Mouse (Mus musculus): ENCODE measurements around the gene Sipa1l1.

Sipa1l1 gene

DNA sequence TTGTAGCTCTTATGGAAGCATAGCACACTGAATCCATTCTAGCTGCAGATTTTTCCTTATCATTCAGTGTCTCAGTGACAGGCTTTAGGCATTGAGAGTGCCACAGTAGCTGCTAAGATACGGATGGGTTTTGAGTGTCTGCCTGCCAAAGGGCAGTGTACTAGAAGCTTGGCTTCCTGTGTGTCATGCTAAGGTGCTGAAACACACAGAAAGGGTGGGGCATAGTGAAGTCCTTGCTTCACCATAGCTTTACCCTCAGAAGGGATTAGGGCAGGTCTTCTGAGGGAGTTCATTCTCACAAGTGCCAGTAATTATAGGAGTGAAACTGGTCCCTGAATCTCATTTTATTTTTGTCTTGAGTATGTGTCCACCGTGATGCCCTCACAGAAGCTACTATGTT is 82.2 kb downstream of the Sipa1l1 start:
- no peak for DNase-seq

DNA sequence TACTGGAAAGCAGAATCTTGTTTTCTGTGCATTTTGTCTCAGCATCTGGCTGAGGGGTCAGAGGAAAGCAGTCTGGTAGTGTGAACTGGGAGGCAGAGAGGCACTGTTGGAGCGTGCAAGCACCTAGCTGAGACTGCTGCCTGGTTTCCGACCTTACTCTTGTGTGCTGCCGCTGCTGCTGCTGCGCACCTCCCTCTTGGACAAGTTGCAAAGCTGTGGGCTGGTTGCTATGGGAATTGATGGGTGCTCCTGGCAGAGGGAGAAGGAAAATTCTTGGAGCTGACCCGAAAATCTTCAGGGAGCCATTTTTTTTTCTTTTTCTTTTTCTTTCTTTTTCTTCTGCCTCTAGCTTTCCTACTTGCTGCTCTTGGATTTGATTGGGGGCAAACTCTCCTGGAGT is 85.0 kb downstream of the Sipa1l1 start:
- no peak for DNase-seq

DNA sequence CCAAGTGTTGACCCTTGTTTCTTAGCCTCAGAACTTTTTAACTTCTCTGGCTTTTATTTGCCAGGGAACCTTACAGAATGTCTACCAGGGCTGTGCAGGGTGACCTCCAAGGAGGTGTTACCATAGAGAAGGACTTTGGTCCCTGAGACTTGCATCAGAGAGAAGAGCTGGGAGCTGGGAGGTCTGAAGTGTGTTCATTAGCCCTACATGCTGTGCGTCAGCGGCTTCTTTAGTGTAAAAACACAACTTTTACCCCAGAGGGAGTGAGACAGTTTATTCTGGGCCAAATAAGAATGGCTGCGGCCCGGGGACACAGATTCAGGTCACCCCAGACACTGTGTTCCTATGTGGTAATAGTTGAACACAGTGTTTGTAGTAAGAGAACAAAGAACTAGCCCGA is 86.9 kb downstream of the Sipa1l1 start:
- no peak for DNase-seq

- no peak for DNase-seq
These were observed 87.9 kb downstream of the Sipa1l1 start for GRCm38 (mm10) chr12:82256921-82257500.

DNA sequence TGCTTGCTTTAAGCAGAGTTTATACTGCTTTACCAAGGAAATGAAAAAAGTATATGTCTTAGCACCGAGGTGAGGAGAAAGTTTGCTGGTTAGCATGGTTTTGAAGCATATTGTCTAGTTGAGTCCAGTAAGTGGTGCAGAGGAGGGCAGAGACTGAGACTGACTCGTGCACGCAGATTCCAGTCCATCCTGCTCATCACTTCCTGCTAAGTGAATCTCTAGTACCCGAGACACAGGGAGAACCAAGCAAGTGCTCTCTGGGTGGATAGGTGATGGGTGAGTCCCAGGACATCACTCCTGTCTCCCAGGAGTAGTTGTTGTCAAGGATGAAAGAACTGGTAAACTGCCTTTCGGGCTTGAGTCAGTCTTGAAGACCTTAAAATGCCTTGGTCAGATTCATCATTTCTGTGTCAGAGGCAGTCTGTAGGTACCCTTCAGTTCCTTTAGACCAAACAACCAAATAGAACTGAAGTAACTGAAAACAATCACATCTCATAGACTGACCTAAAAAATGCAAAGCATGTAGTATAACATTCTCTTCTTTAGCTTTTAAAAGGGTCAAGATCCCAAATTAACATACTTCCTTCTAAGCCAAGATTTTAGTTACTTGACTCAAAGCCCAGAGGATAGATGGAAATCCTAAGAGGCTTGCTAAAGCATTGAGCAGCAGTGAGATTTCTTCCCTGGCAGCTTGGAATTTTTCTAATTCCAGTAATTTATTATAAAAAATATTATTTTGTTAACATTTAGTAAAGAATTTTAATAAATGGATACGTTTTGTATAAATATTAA is 89.1 kb downstream of the Sipa1l1 start:
- DNase-seq: no peak

DNA sequence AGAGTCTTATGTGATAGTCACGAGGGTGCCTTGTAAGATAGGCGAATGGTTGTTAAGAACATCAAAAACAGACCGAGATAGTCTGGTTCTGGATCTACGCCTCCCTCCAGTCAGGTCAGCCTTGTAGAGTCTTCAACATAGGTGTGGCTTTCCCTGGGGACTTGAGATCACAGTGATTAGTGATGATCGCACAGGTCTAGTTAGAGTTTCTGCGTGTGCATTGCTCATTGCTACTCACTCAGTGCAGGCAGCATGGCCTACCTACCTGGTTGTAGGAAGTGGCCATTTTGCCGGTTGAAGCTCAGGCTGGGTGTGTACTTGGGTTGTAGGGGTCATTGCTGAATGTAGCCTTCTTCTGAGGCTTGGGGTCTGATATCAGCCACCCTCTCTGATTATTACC is 94.3 kb downstream of the Sipa1l1 start:
- no peak for DNase-seq

GRCm38 (mm10) chr12:82264083-82264851 is 95.1 kb downstream of the Sipa1l1 start:
- DNase-seq: no peak

- no peak for DNase-seq
These were observed 96.5 kb downstream of the Sipa1l1 start for GRCm38 (mm10) chr12:82265335-82266274.

GRCm38 (mm10) chr12:82271447-82271846 is 102.3 kb downstream of the Sipa1l1 start:
- no peak for DNase-seq

- no peak for DNase-seq
These were observed 104.4 kb downstream of the Sipa1l1 start for GRCm38 (mm10) chr12:82273503-82273902.

DNA sequence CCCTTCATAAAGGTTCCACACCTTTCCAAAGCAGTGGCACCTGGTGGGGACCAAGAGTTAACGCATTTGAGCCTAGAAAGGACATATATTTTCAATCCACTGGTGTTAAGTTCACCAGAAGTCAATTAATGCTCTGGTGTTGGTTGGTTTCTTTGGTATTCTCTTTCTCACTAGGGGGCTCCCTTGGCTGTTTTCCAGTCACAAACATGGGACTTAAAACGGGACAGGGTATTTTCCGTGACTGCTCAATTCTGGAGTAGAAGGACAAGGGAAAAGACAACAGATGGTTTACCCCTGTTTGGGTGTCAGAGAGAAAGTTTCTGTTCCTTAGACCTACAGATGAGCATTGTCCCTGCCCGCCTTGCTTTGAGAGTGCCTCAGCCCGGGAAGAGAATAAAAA is 105.5 kb downstream of the Sipa1l1 start:
- DNase-seq: no peak

DNA sequence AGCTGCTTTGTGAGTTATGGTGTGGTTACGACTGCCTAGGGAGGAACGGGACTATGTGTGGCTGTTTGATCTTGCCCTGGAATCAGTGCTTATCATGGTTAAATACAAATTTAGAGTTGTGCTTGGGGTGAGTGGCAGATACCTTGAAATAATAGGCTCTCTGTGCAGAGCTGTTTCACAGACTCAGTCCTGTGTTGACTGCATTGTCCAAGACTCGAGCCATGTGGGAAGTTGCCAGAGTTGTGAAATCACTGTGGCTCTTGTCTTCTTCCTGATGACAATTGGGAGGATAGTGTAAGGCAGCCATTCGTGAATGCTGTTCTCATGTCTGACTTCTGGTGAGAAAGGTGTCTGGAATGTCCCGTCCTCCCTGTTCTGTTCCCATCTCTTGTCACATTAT is 106.6 kb downstream of the Sipa1l1 start:
- no peak for DNase-seq

- DNase-seq: no peak
These were observed 107.5 kb downstream of the Sipa1l1 start for GRCm38 (mm10) chr12:82276591-82276990.

GRCm38 (mm10) chr12:82284617-82285016 is 115.5 kb downstream of the Sipa1l1 start:
- no peak for DNase-seq

GRCm38 (mm10) chr12:82285018-82285417 is 115.9 kb downstream of the Sipa1l1 start:
- no peak for DNase-seq

DNA sequence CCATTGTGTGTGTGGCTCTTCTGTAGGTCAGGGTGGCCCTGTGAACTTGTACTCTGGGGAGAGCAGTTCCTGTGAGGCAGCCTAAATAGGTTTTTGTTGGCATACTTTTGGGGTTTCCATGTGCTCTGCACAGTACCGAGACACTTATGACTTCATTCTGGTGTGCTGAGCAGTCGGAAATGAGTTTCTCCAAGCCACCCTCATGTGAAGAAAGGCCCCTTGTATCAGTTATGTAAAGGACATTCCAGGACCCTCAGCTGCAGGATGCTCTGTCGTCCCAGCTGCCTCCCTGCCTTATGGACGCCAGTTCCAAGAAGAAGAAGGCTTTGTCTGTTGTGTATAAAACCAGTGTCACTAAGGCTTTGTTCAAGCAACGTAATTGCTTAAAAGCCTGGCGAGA is 116.9 kb downstream of the Sipa1l1 start:
- no peak for DNase-seq

DNA sequence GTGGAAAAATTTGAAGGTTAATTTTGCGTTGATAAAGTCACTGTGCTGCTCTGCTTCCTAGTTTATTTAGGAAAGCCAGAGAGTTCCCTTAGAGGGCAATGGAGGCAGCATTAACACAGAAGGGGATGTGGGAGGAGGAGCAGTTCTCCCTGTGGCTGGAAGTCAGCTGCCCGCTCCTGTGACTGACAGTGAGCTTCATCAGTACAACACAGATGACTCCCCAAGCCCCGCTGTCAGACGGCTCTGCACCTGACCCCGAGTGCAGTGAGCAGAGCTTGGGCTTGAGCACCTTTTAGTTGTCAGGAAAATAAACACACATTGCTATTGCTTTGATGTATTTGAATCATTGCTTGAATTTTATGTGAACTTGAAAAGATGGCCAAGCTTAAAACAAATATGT is 117.7 kb downstream of the Sipa1l1 start:
- DNase-seq: no peak

DNA sequence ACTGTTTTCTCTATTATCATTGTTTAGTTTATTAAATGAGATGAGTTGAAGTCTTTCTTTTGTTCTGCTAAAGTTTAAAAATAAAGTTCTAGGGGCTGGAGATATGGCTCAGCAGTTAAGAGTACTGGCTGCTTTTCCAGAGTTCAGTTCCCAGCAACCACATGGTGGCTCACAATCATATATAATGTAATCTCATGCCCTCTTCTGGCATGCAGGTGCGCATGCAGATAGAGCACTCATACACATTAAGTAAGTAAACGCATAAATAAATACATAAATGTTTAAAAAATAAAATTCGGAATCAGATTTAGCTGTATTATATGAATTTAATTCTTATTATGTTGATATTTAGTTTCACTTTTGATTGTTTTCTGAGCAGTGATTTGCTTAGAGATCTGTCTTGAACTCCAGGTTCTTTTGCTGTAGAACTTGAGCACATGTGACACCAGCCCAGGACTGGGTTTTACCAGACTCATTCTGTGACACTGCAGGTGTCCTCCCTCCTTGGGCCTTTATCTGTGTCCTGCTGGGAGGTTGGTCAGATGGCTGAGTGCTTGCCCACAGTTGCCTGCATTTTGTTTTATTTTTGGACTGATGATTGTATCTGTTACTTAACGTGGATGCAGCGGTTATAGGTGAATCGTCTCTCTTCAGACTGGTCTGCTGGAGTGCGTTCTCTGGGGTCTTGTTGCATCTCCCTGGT is 124.6 kb downstream of the Sipa1l1 start:
- DNase-seq: no peak

GRCm38 (mm10) chr12:82294906-82295887 is 126.1 kb downstream of the Sipa1l1 start:
- no peak for DNase-seq

GRCm38 (mm10) chr12:82296276-82296675 is 127.2 kb downstream of the Sipa1l1 start:
- DNase-seq: no peak

- no peak for DNase-seq
These were observed 128.1 kb downstream of the Sipa1l1 start for GRCm38 (mm10) chr12:82297196-82297595.

Data from cerebellum, adult 11 months (tissue).